Mouse (Mus musculus): ENCODE results near the gene Ddi2.

The Ddi2 gene

GRCm38 (mm10) chr4:141655908-141656608 lies 67.2 kb downstream of the Ddi2 start:
- intact Hi-C loops (cut with DNase I) = no loop called here

- intact Hi-C loops (cut with DNase I) = no loop called here
Observed at GRCm38 (mm10) chr4:141654509-141654908, 68.7 kb downstream of the Ddi2 start.

- intact Hi-C loops (cut with DNase I) = no loop called here
Observed at GRCm38 (mm10) chr4:141653813-141654212, 69.4 kb downstream of the Ddi2 start.

- intact Hi-C loops (cut with DNase I) = no loop called here
Observed at GRCm38 (mm10) chr4:141653044-141653443, 70.2 kb downstream of the Ddi2 start.

- intact Hi-C loops (cut with DNase I) = no loop called here
Observed at GRCm38 (mm10) chr4:141651944-141652343, 71.3 kb downstream of the Ddi2 start.

- intact Hi-C loops (cut with DNase I) = no loop called here
Observed at GRCm38 (mm10) chr4:141651286-141651685, 71.9 kb downstream of the Ddi2 start.

GRCm38 (mm10) chr4:141649244-141649643 lies 74.0 kb downstream of the Ddi2 start:
- intact Hi-C loops (cut with DNase I) = no loop called here

GRCm38 (mm10) chr4:141648262-141648661 lies 75.0 kb downstream of the Ddi2 start:
- intact Hi-C loops (cut with DNase I) = no loop called here

GRCm38 (mm10) chr4:141647187-141647586 lies 76.0 kb downstream of the Ddi2 start:
- intact Hi-C loops (cut with DNase I) = no loop called here

GRCm38 (mm10) chr4:141645988-141646387 lies 77.2 kb downstream of the Ddi2 start:
- intact Hi-C loops (cut with DNase I) = no loop called here

- intact Hi-C loops (cut with DNase I) = no loop called here
Observed at GRCm38 (mm10) chr4:141643118-141643855, 79.9 kb downstream of the Ddi2 start.

GRCm38 (mm10) chr4:141641961-141642811 lies 81.0 kb downstream of the Ddi2 start:
- intact Hi-C loops (cut with DNase I) = no loop called here

GRCm38 (mm10) chr4:141641353-141641771 lies 81.9 kb downstream of the Ddi2 start:
- intact Hi-C loops (cut with DNase I) = no loop called here

GRCm38 (mm10) chr4:141639474-141639873 lies 83.7 kb downstream of the Ddi2 start:
- intact Hi-C loops (cut with DNase I) = no loop called here

- intact Hi-C loops (cut with DNase I) = no loop called here
Observed at GRCm38 (mm10) chr4:141636693-141637092, 86.5 kb downstream of the Ddi2 start.

- intact Hi-C loops (cut with DNase I) = no loop called here
Observed at GRCm38 (mm10) chr4:141635991-141636390, 87.2 kb downstream of the Ddi2 start.

- intact Hi-C loops (cut with DNase I) = no loop called here
Observed at GRCm38 (mm10) chr4:141632111-141632873, 90.9 kb downstream of the Ddi2 start.

- intact Hi-C loops (cut with DNase I) = no loop called here
Observed at GRCm38 (mm10) chr4:141631250-141631649, 92.0 kb downstream of the Ddi2 start.

GRCm38 (mm10) chr4:141630021-141630420 lies 93.2 kb downstream of the Ddi2 start:
- intact Hi-C loops (cut with DNase I) = no loop called here

GRCm38 (mm10) chr4:141628661-141629060 lies 94.6 kb downstream of the Ddi2 start:
- intact Hi-C loops (cut with DNase I) = no loop called here
